Mouse (Mus musculus) liver, embryonic 14.5 days (tissue): ENCODE measurements around the gene Hnrnpa1. TPM values are rescaled to one million over a fixed set of nuclear protein-coding genes. Genes with fewer than 3 reads are reported as not detected.

Experiments used
- ATAC-seq: fragments of 200-750 bp; cut with Nextera tagmentation; 2 replicates; pipeline ENCODE4 v1.8.0; 2017; ENCODE audit warnings: moderate number of reproducible peaks, mild to moderate bottlenecking, moderate library complexity; ENCODE audit not compliant: insufficient read depth
- DNase-seq, 3 experiments: peaks; one replicate each; pipeline ENCODE4 v3.0.0-alpha.2; 2012 to 2013; ENCODE audit warnings: low read depth in 3 of 3, low spot score in 3 of 3
- H3K27ac ChIP-seq: fragments of 300-500 bp; sonication (generic); 2 replicates; pipeline ENCODE4 v1.5.1; 2014; ENCODE audit warnings: moderate library complexity, mild to moderate bottlenecking, control low read depth, inconsistent platforms
- H3K27me3 ChIP-seq: fragments of 300-500 bp; sonication (generic); 2 replicates; pipeline ENCODE4 v1.6.1; 2014; ENCODE audit warnings: mild to moderate bottlenecking, low read length, moderate library complexity; ENCODE audit not compliant: control insufficient read depth, insufficient read depth
- H3K36me3 ChIP-seq: fragments of 300-500 bp; sonication (generic); replicated peaks from 2 replicates; pipeline ENCODE4 v1.6.1; 2014; ENCODE audit warnings: low read depth; ENCODE audit not compliant: control insufficient read depth, insufficient read depth
- H3K4me1 ChIP-seq, 2 experiments: fragments of 200-500 bp in 1 of 2; fragments of 300-500 bp in 1 of 2; sonication (generic) in 1 of 2; replicated peaks; 2 replicates each; pipeline ENCODE4 v1.6.1; 2012 to 2014; ENCODE audit warnings: antibody characterized with exemption in 1 of 2, inconsistent platforms in 1 of 2, low read length in 1 of 2; ENCODE audit not compliant: control insufficient read depth in 2 of 2, insufficient read depth in 2 of 2
- H3K4me2 ChIP-seq: fragments of 300-500 bp; sonication (generic); 2 replicates; pipeline ENCODE4 v1.6.1; 2014; ENCODE audit warnings: low read depth, mild to moderate bottlenecking, control low read depth, moderate library complexity
- H3K4me3 ChIP-seq, 2 experiments: fragments of 200-500 bp in 1 of 2; fragments of 300-500 bp in 1 of 2; sonication (generic) in 1 of 2; 2 replicates each; pipeline ENCODE4 v1.5.1; 2012 to 2014; ENCODE audit warnings: low read depth in 2 of 2, low read length in 2 of 2, mild to moderate bottlenecking in 2 of 2, control low read depth in 1 of 2, inconsistent platforms in 1 of 2, moderate library complexity in 1 of 2; ENCODE audit not compliant: insufficient read depth in 1 of 2
- H3K9ac ChIP-seq: fragments of 300-500 bp; sonication (generic); replicated peaks from 2 replicates; pipeline ENCODE4 v1.6.1; 2014; ENCODE audit warnings: mild to moderate bottlenecking, control low read depth, moderate library complexity
- H3K9me3 ChIP-seq: fragments of 300-500 bp; sonication (generic); 2 replicates; pipeline ENCODE4 v1.6.1; 2016; ENCODE audit warnings: low read length, mixed read lengths; ENCODE audit not compliant: control insufficient read depth
- CTCF ChIP-seq: IDR thresholded peaks from 2 replicates; pipeline ENCODE4 v1.5.1; 2016; ENCODE audit warnings: antibody characterized with exemption, low read depth, control low read depth
- EP300 ChIP-seq: IDR thresholded peaks from 2 replicates; pipeline ENCODE4 v1.6.1; 2016; ENCODE audit warnings: antibody characterized with exemption, low read depth
- WGBS: fragments of 180-500 bp; shearing (Covaris S2); extraction: QIAGEN DNeasy Blood & Tissue Kit; methylation state at CpG from one replicate; pipeline ENCODE4 v1.1.7; 2014; ENCODE audit not compliant: insufficient replicate concordance; 5-methylcytosine and 5-hydroxymethylcytosine counted together
- polyA plus RNA-seq, 2 experiments: library from polyadenylated mRNA; depleted of rRNA in 1 of 2; stranded (reverse) in 1 of 2; unstranded in 1 of 2; fragments of >200 nt; fragmentation: Nextera tagmentation in 1 of 2; extraction: Ambion mirVana in 1 of 2; gene quantifications; 2 replicates each; pipeline versions ENCODE4 v1.2.1 to v1.2.3; 2012 to 2014

Gene Hnrnpa1
- polyA plus RNA-seq, 2 experiments: 240 to 510 TPM

GRCm38 (mm10) chr15:103285778-103286417 lies 45.7 kb downstream of the Hnrnpa1 start:
- ATAC-seq: no peak
- no peak for DNase-seq
- WGBS: 44% methylated on average over 1 of the region's 1 CpGs
- Histone ChIP-seq H3K36me3 (peaks cover 27% of the 10 kb centered on the region), H3K9ac (no peak overlapping the region), H3K4me3 (no peak overlapping the region), H3K27ac (no peak overlapping the region), H3K4me2 (no peak overlapping the region), H3K4me1 (peaks cover 3 to 16% of the 10 kb centered on the region in 2 experiments), H3K27me3 (no peaks in the 10 kb centered on the region), H3K9me3 (no peaks in the 10 kb centered on the region)
- no peak for TF ChIP-seq CTCF
- TF ChIP-seq EP300: no peak

GRCm38 (mm10) chr15:103289600-103289999 lies 49.4 kb downstream of the Hnrnpa1 start:
- 78% methylated on average over 5 of the region's 5 CpGs for WGBS

GRCm38 (mm10) chr15:103290417-103290816 lies 50.2 kb downstream of the Hnrnpa1 start:
- no peak for DNase-seq
- Histone ChIP-seq H3K4me1 (peaks cover 0 to 5% of the 10 kb centered on the region in 2 experiments; a peak in 2 of 4 replicates), H3K27ac (no peak overlapping the region), H3K36me3 (peaks cover 60% of the 10 kb centered on the region), H3K9ac (no peak overlapping the region), H3K4me3 (no peak overlapping the region), H3K27me3 (no peaks in the 10 kb centered on the region), H3K4me2 (no peak overlapping the region), H3K9me3 (no peaks in the 10 kb centered on the region)
- TF ChIP-seq EP300: no peak
- no peak for TF ChIP-seq CTCF
- 77% methylated on average over 6 of the region's 6 CpGs for WGBS
- ATAC-seq: no peak

More at GRCm38 (mm10) chr15:103289600-103289999, 49.4 kb downstream of the Hnrnpa1 start:
- no peaks in the 10 kb centered on the region for H3K9me3 ChIP-seq
- DNase-seq (no peak), ATAC-seq (no peak)
- H3K4me3 ChIP-seq: no peak overlapping the region
- peaks cover 0 to 6% of the 10 kb centered on the region in 2 experiments; a peak in 2 of 4 replicates for H3K4me1 ChIP-seq
- no peak overlapping the region for H3K9ac ChIP-seq
- H3K27me3 ChIP-seq: no peaks in the 10 kb centered on the region
- no peak overlapping the region for H3K27ac ChIP-seq
- no peak overlapping the region for H3K4me2 ChIP-seq
- TF ChIP-seq CTCF: no peak
- TF ChIP-seq EP300: no peak
- H3K36me3 ChIP-seq: peaks cover 56% of the 10 kb centered on the region

GRCm38 (mm10) chr15:103290843-103291242 lies 50.6 kb downstream of the Hnrnpa1 start:
- Histone ChIP-seq H3K27ac (no peak overlapping the region), H3K4me1 (peaks cover 0 to under 1% of the 10 kb centered on the region in 2 experiments; a peak in 2 of 4 replicates), H3K36me3 (peaks cover 60% of the 10 kb centered on the region), H3K9ac (no peak overlapping the region), H3K9me3 (no peaks in the 10 kb centered on the region), H3K4me2 (no peak overlapping the region), H3K27me3 (no peaks in the 10 kb centered on the region), H3K4me3 (no peak overlapping the region)
- DNase-seq: no peak
- ATAC-seq: no peak
- 88% methylated on average over 9 of the region's 9 CpGs for WGBS
- TF ChIP-seq EP300 (no peak), CTCF (no peak)

- Histone ChIP-seq H3K36me3 (peaks cover 73% of the 10 kb centered on the region), H3K9ac (no peak overlapping the region), H3K27ac (no peak overlapping the region), H3K4me1 (no peaks in the 10 kb centered on the region), H3K4me2 (no peak overlapping the region), H3K9me3 (no peaks in the 10 kb centered on the region), H3K4me3 (no peak overlapping the region), H3K27me3 (no peaks in the 10 kb centered on the region)
- no peak for DNase-seq
- ATAC-seq: no peak
- TF ChIP-seq EP300 (no peak), CTCF (no peak)
- 87% methylated on average over 4 of the region's 4 CpGs for WGBS
These were observed 52.6 kb downstream of the Hnrnpa1 start for GRCm38 (mm10) chr15:103292673-103293345.
